Mouse (Mus musculus) brown adipose tissue, adult 24 weeks (tissue): ENCODE data around the gene Gne. TPM values are rescaled to one million over a fixed set of nuclear protein-coding genes. Genes with fewer than 3 reads are reported as not detected.
A peak's percentile ranks its signal among the peaks of the same experiment; 100 is the strongest.

Experiments
- H3K27ac ChIP-seq: fragments of 200-500 bp; replicated peaks from 2 replicates; pipeline ENCODE4 v1.5.1; 2012; ENCODE audit warnings: low read depth, mild to moderate bottlenecking, low read length
- H3K4me1 ChIP-seq: fragments of 200-500 bp; 2 replicates; pipeline ENCODE4 v1.6.1; 2012; ENCODE audit warnings: low read length, mixed read lengths; ENCODE audit not compliant: control insufficient read depth, insufficient read depth, insufficient read length
- H3K4me3 ChIP-seq: fragments of 200-500 bp; 2 replicates; pipeline ENCODE4 v1.5.1; 2012; ENCODE audit warnings: low read depth, mild to moderate bottlenecking, low read length, moderate library complexity; ENCODE audit not compliant: insufficient read depth
- polyA plus RNA-seq: library from polyadenylated mRNA; stranded (reverse); fragments of >200 nt; gene quantifications from 2 replicates; pipeline ENCODE4 v1.2.4, GENCODE M21; 2012; ENCODE audit not compliant: missing spikeins, insufficient read depth, insufficient read length

Gne gene
- polyA plus RNA-seq = 17.4 and 17.8 TPM in 2 replicates

GRCm38 (mm10) chr4:44083945-44084344 is at the start of gene Gne:
Gne (minus strand) TSS chr4:44084177.
- Histone ChIP-seq H3K4me3 (peak within 1 kb of the TSS; percentile 30), H3K4me1 (peaks cover 4% of the 10 kb centered on the region; the same call in 1 of the 2 replicates), H3K27ac (peak within 1 kb of the TSS; percentile 83)

GRCm38 (mm10) chr4:44126805-44127204 is 42.8 kb upstream of the Gne start:
- Histone ChIP-seq H3K4me3 (no peak overlapping the region), H3K27ac (no peak overlapping the region), H3K4me1 (no peaks in the 10 kb centered on the region)

- Histone ChIP-seq H3K4me1 (no peaks in the 10 kb centered on the region), H3K27ac (no peak overlapping the region), H3K4me3 (no peak overlapping the region)
Measured at GRCm38 (mm10) chr4:44119410-44120201, 35.6 kb upstream of the Gne start.

- H3K27ac ChIP-seq = no peak overlapping the region
- H3K4me1 ChIP-seq = peaks cover 15% of the 10 kb centered on the region
- H3K4me3 ChIP-seq = no peak overlapping the region
Measured at GRCm38 (mm10) chr4:44115046-44115445, 31.1 kb upstream of the Gne start.

GRCm38 (mm10) chr4:44113393-44114138 is 29.6 kb upstream of the Gne start:
- H3K4me3 ChIP-seq = no peak overlapping the region
- H3K4me1 ChIP-seq = peaks cover 15% of the 10 kb centered on the region
- no peak overlapping the region for H3K27ac ChIP-seq

GRCm38 (mm10) chr4:44112741-44113140 is 28.8 kb upstream of the Gne start:
- Histone ChIP-seq H3K4me1 (peaks cover 16% of the 10 kb centered on the region), H3K4me3 (no peak overlapping the region), H3K27ac (peak overlapping the region; percentile 49)

GRCm38 (mm10) chr4:44110771-44111170 is 26.8 kb upstream of the Gne start:
- H3K4me3 ChIP-seq = no peak overlapping the region
- no peak overlapping the region for H3K27ac ChIP-seq
- peaks cover 29% of the 10 kb centered on the region for H3K4me1 ChIP-seq

GRCm38 (mm10) chr4:44108297-44108696 is 24.3 kb upstream of the Gne start:
- no peak overlapping the region for H3K4me3 ChIP-seq
- no peak overlapping the region for H3K27ac ChIP-seq
- H3K4me1 ChIP-seq = peaks cover 42% of the 10 kb centered on the region

GRCm38 (mm10) chr4:44107339-44107738 is 23.4 kb upstream of the Gne start:
- peaks cover 36% of the 10 kb centered on the region for H3K4me1 ChIP-seq
- H3K27ac ChIP-seq = peak overlapping the region; percentile 30; the same call in 1 of the 2 replicates
- no peak overlapping the region for H3K4me3 ChIP-seq

GRCm38 (mm10) chr4:44106297-44106821 is 22.4 kb upstream of the Gne start:
- H3K27ac ChIP-seq = peak overlapping the region; percentile 30
- H3K4me3 ChIP-seq = peak overlapping the region; percentile 8; the same call in 1 of the 2 replicates
- peaks cover 29% of the 10 kb centered on the region for H3K4me1 ChIP-seq

- Histone ChIP-seq H3K4me3 (no peak overlapping the region), H3K4me1 (peaks cover 29% of the 10 kb centered on the region), H3K27ac (peak overlapping the region; percentile 58; the same call in 1 of the 2 replicates)
Measured at GRCm38 (mm10) chr4:44104195-44104917, 20.4 kb upstream of the Gne start.

- no peak overlapping the region for H3K4me3 ChIP-seq
- H3K27ac ChIP-seq = no peak overlapping the region
- peaks cover 29% of the 10 kb centered on the region for H3K4me1 ChIP-seq
Measured at GRCm38 (mm10) chr4:44103620-44104019, 19.6 kb upstream of the Gne start.

GRCm38 (mm10) chr4:44097576-44098335 is 13.8 kb upstream of the Gne start:
- no peak overlapping the region for H3K27ac ChIP-seq
- H3K4me1 ChIP-seq = peaks cover 3% of the 10 kb centered on the region; the same call in 1 of the 2 replicates
- H3K4me3 ChIP-seq = no peak overlapping the region

- Histone ChIP-seq H3K4me3 (no peak overlapping the region), H3K27ac (no peak overlapping the region), H3K4me1 (peaks cover 13% of the 10 kb centered on the region; the same call in 1 of the 2 replicates)
Measured at GRCm38 (mm10) chr4:44094475-44094874, 10.5 kb upstream of the Gne start.
